Mouse (Mus musculus): ENCODE data around the gene Lrcol1. TPM values are rescaled to one million over a fixed set of nuclear protein-coding genes. Genes with fewer than 3 reads are reported as not detected.
A peak's percentile ranks its signal among the peaks of the same experiment; 100 is the strongest.

Gene Lrcol1
- total and polyA plus RNA-seq, 3 experiments: not detected

- H3K36me3 ChIP-seq (replicated peaks in 1 of 2; ENCODE audit: control insufficient read depth in 1 of 2, insufficient read depth in 1 of 2, low read length in 1 of 2): peaks cover 76 to 94% of the 10 kb centered on the region in 2 experiments
- no peak for TF ChIP-seq MEF2A (IDR thresholded peaks at IDR 0.05; ENCODE audit: borderline replicate concordance, low read depth, low read length)
- TF ChIP-seq TCF12 (IDR thresholded peaks at IDR 0.05; ENCODE audit: low read depth, low read length): no peak
- no peak for TF ChIP-seq GABPA (IDR thresholded peaks at IDR 0.05; ENCODE audit: insufficient replicate concordance, low read depth, low read length)
- TF ChIP-seq USF2 (conservative IDR thresholded peaks at IDR 0.05; ENCODE audit: low read depth, low read length): no peak
- TF ChIP-seq ELF1 (IDR thresholded peaks at IDR 0.05; ENCODE audit: low read depth, low read length): no peak
- 0 out of 4 replicates have a peak, but pooled peaks of 1 of the 2 experiments have one; percentile 5 for TF ChIP-seq CTCF (conservative IDR thresholded peaks at IDR 0.05 in 1 of 2, IDR thresholded peaks at IDR 0.05 in 1 of 2; ENCODE audit: low read depth in 2 of 2, low read length in 2 of 2)
- TF ChIP-seq ZNF384 (IDR thresholded peaks at IDR 0.05; ENCODE audit: low read depth, low read length): no peak
- no peak for TF ChIP-seq CHD1 (IDR thresholded peaks at IDR 0.05; ENCODE audit: low read depth, low read length)
Observed at GRCm38 (mm10) chr5:110300591-110300990, 43.9 kb upstream of the Lrcol1 start.

GRCm38 (mm10) chr5:110308861-110309260, 35.7 kb upstream of the Lrcol1 start:
- Histone ChIP-seq H3K9ac (ENCODE audit: insufficient read depth, low read depth) (no peak overlapping the region), H3K4me3 (replicated peaks in 1 of 3; ENCODE audit: low read depth in 2 of 3, low read length in 2 of 3, poor library complexity in 1 of 3) (no peak overlapping the region), H3K4me2 (ENCODE audit: insufficient read depth, low read depth, poor library complexity, severe bottlenecking) (no peak overlapping the region), H3K9me3 (replicated peaks; ENCODE audit: low read length) (no peaks in the 10 kb centered on the region), H3K27ac (ENCODE audit: insufficient read depth, low read depth) (no peak overlapping the region), H3K4me1 (ENCODE audit: control insufficient read depth in 1 of 2, insufficient read depth in 2 of 2) (peaks cover 0 to 8% of the 10 kb centered on the region in 2 experiments; a peak in 1 of 4 replicates), H3K79me2 (replicated peaks; ENCODE audit: control insufficient read depth, extremely low read depth, insufficient read depth, poor library complexity, severe bottlenecking) (no peaks in the 10 kb centered on the region), H3K27me3 (replicated peaks) (no peaks in the 10 kb centered on the region), H3K36me3 (replicated peaks in 1 of 2; ENCODE audit: control insufficient read depth in 1 of 2, insufficient read depth in 1 of 2, low read length in 1 of 2) (peaks cover 67 to 92% of the 10 kb centered on the region in 2 experiments)
- TF ChIP-seq IRF4 (IDR thresholded peaks at IDR 0.05; ENCODE audit: low read depth, low read length): no peak
- no peak for TF ChIP-seq SMC3 (IDR thresholded peaks at IDR 0.05; ENCODE audit: low read depth, low read length)
- TF ChIP-seq JUN (IDR thresholded peaks at IDR 0.05; ENCODE audit: insufficient read depth, low read depth, low read length): no peak
- no peak for TF ChIP-seq CHD1 (IDR thresholded peaks at IDR 0.05; ENCODE audit: low read depth, low read length)
- no peak for TF ChIP-seq SIN3A (IDR thresholded peaks at IDR 0.05; ENCODE audit: low read length)
- no peak for TF ChIP-seq USF2 (conservative IDR thresholded peaks at IDR 0.05; ENCODE audit: low read depth, low read length)
- no peak for TF ChIP-seq ZMIZ1 (IDR thresholded peaks at IDR 0.05; ENCODE audit: low read depth, low read length)
- no peak for TF ChIP-seq MYC (IDR thresholded peaks at IDR 0.05; ENCODE audit: low read depth, low read length)
- TF ChIP-seq ZNF384 (IDR thresholded peaks at IDR 0.05; ENCODE audit: low read depth, low read length): no peak
- TF ChIP-seq MXI1 (IDR thresholded peaks at IDR 0.05; ENCODE audit: low read depth, low read length): no peak
- TF ChIP-seq ZC3H11A (IDR thresholded peaks at IDR 0.05; ENCODE audit: low read depth, low read length): no peak
- TF ChIP-seq CHD2 (IDR thresholded peaks at IDR 0.05; ENCODE audit: low read length): no peak
- no peak for TF ChIP-seq NELFE (IDR thresholded peaks at IDR 0.05; ENCODE audit: low read depth, low read length)
- no peak for TF ChIP-seq CTCF (conservative IDR thresholded peaks at IDR 0.05 in 1 of 2, IDR thresholded peaks at IDR 0.05 in 1 of 2; ENCODE audit: low read depth in 2 of 2, low read length in 2 of 2)
- TF ChIP-seq PAX5 (IDR thresholded peaks at IDR 0.05; ENCODE audit: low read length): no peak
- TF ChIP-seq GABPA (IDR thresholded peaks at IDR 0.05; ENCODE audit: insufficient replicate concordance, low read depth, low read length): no peak
- no peak for TF ChIP-seq HCFC1 (IDR thresholded peaks at IDR 0.05; ENCODE audit: low read depth, low read length)
- TF ChIP-seq POLR2A (IDR thresholded peaks at IDR 0.05; ENCODE audit: low read depth, low read length): no peak
- DNase-seq (ENCODE audit: extremely low read depth): no peak
- in situ Hi-C loops (cut with MboI; ENCODE audit: low pct_ligation_motif_present, low pct_unique_long_range_greater_than_20kb, low sequenced_read_pairs) (no loop called here), dilution Hi-C loops (cut with MboI; ENCODE audit: extremely low pct_ligation_motif_present, extremely low pct_unique_long_range_greater_than_20kb, low sequenced_read_pairs) (no loop called here)

More at GRCm38 (mm10) chr5:110300591-110300990, 43.9 kb upstream of the Lrcol1 start:
- no peak for DNase-seq (ENCODE audit: extremely low read depth)
- H3K27me3 ChIP-seq (replicated peaks): no peaks in the 10 kb centered on the region
- H3K9me3 ChIP-seq (replicated peaks; ENCODE audit: low read length): no peaks in the 10 kb centered on the region
- H3K4me1 ChIP-seq (ENCODE audit: control insufficient read depth in 1 of 2, insufficient read depth in 2 of 2): peaks cover 0 to 16% of the 10 kb centered on the region in 2 experiments; a peak in 2 of 4 replicates
- H3K79me2 ChIP-seq (replicated peaks; ENCODE audit: control insufficient read depth, extremely low read depth, insufficient read depth, poor library complexity, severe bottlenecking): no peaks in the 10 kb centered on the region; the same call in 1 of the 2 replicates
- no peak overlapping the region for H3K4me2 ChIP-seq (ENCODE audit: insufficient read depth, low read depth, poor library complexity, severe bottlenecking)
- in situ Hi-C loops (cut with MboI; ENCODE audit: low pct_ligation_motif_present, low pct_unique_long_range_greater_than_20kb, low sequenced_read_pairs) (no loop called here), dilution Hi-C loops (cut with MboI; ENCODE audit: extremely low pct_ligation_motif_present, extremely low pct_unique_long_range_greater_than_20kb, low sequenced_read_pairs) (no loop called here)
- H3K4me3 ChIP-seq (replicated peaks in 1 of 3; ENCODE audit: low read depth in 2 of 3, low read length in 2 of 3, poor library complexity in 1 of 3): no peak overlapping the region
- no peak overlapping the region for H3K9ac ChIP-seq (ENCODE audit: insufficient read depth, low read depth)
- no peak overlapping the region for H3K27ac ChIP-seq (ENCODE audit: insufficient read depth, low read depth)

Data from CH12.LX (cell line).